Mouse (Mus musculus): ENCODE results near the gene Thrsp.
A peak's percentile ranks its signal among the peaks of the same experiment; 100 is the strongest.
"Not testable (repeated sequence)": the region's sequence is repeated elsewhere in the genome, so short reads cannot be mapped to it uniquely, and the experiment has no call there.

Thrsp gene

DNA sequence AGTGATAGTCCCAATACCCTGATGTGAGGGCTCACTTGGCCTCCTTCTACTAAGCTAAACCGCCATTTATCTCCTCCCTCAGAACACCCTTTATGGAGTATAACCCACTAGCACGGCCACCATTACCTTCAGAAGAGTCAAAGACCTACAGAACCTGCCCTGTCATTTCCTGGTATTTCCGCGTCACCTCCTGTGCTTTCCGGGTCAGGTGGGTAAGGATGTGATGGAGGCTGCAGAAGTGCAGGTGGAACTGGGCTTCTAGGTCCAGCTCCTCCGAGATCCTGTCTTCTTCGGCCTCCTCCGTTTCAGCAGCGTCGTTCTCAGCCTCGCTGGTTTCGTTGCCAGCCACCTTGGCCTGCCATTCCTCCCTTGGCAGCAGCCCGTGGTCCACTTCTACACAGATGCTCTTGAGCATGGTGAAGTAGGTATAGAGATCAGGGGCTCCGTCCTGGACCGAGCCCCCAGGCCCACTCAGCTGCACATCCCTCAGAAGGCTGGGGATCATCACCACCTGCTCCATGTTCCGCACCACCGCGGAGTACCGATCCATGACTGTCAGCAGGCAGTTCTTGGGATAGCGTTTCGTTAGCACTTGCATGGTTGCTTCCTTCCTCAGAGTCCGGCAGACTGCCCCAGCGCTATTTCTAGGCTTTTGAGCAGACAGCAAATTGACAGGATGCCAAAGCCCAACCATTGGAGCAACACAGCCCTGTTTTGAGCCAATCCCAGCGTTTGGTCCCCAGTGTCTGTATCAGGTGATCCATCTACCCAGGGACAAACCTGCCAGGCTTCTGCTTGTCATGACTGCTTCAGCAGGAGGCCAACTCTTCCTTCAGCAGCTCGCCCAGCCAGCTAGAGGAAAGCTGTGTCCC, at the start of gene Thrsp:
Thrsp (minus strand) TSS at position 825 of the 872 bp plus-strand sequence.
- DNase-seq, result no peak

DNA sequence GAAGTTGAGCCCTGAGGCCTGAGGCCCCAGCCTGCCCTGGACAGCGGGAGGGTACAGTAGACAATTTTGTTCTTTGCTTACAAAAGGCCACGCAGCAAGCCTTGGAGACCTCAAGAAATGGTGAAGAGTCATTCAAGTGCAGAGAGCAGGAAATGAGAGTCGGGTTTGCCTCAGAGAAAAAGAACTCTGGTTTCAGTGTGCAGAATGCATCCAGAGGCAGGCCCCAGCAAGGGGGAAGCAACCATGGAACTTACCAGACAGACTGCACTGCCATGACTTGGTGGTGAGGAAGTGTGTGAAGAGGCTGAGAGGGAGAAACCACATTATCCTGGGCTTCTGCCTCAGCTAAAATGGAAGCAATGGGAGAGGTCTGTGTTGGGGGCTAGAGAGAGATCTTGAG, 38.0 kb upstream of the Thrsp start:
- DNase-seq, result no peak

DNA sequence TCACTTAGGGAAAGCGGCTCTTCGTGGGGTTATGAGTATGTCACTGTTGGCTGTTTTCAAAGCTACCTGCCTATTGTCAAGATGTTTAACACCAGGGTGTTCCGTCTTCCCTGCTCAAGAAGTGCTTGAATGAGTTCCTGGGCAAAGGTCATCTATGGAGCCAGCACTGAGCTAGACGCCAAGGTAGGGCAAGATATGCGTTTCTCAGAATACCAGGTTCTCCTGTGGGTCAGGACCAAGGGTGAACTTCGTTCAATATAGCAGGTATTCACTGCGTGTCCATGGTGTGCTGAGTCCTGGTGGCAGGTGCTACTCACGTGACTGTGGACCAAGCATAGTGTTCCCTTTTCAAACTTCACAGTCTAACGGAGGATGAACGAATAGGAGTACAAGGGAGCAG, 37.3 kb upstream of the Thrsp start:
- no peak for DNase-seq

DNA sequence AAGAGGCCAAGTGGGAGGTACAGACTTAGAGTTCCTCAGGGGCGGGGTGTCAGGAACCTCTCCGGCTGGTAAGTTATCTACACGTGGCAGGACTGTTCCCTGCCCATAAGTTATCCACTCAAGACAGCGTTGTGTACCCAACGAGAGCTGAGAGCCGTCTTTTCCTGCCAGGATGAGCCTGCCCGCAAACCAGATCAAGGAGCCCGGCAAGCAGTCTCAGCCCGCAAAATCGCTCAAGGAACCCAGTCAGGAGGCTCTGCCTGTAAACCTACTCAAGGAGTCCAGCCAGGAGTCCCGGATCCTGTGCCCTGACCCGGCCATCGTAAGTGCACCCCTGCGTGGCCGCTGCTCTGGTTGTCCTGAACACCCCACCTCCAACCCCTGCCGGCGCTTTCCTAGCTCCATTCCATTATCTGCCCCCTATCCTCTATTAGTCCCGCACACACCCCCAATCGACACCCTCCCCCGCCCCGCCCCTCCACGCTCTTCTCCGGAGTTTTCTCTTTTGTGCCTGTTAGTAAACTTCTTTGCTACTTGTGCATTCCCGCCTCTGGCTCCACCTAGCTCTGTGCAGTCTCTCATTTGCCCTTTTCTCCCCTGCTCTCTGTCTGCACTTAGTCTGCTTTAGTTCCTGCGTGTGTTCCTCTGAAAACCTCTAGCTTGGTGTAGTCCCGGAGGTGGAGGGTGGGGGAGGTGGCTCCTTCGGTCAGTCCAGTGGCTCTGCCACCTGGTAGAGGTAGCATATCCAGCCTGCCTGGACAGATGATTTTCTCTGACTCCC, 35.8 kb upstream of the Thrsp start:
- DNase-seq, result peak; percentile 21 to 22

DNA sequence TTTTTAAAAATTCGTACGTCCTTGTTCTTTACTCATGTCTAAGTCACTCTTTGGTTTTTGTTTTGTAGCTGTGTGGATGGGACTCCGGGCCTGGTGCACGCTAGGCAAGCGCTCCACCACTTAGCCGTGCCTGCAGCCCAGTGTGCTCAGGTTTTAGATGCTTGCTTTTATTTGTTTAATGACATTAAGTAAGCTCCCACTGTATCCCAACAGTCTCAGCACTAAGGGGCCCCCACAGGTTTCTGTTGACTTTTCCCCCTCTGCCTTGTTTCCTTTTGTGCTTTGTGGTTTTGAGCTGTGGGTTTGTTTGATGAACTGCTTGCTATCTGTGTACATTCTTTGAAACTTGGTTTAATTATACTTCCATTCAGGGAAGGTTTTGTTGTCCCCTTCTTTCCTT, 34.7 kb upstream of the Thrsp start:
- no peak for DNase-seq

DNA sequence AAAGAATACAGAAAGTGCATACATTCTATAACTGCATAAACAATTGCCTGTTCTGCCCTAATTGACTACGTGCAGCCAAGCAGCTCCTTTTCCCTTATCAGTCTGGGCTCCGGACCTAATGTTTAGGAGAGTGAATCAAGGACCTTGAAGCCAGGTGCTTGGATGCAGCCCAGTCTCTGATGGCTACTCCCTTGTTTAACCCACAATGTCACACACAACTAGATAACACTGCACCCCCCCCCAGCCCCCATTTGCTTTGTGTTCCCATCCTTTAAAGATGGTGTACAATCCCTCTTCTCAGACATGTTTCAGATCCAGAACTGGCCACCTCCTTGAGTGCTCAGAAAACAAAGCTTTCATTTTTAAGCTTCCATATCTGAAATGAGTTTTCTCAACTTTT, 33.5 kb upstream of the Thrsp start, which contains the start of gene Kctd14:
Kctd14 (plus strand) TSS at position 301 of the 400 bp plus-strand sequence.
- not testable (repeated sequence) for DNase-seq

DNA sequence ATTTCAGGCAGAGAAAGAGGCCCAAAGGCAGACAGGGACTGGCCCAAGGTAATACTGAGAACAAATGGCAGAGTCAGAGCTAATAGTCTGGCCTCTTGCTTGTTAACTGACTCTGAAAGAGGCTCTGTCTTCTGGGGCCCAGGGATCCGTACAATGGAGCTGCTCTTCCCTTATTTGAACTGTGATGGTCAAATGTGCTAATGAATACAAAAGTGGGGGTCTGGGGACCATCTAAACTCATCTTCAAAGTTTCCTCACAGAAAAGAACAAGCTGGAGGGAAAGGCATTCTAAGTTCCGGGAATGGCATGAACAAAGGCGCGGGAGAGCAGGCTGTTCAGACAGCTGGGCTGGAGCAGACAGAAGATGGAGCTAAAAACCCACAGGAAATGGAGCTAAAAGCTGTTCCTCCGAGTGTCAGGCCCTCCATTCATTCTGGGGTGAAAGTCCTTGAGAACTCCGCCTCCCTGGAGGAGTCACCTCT, 29.6 kb upstream of the Thrsp start:
- no peak for DNase-seq

DNA sequence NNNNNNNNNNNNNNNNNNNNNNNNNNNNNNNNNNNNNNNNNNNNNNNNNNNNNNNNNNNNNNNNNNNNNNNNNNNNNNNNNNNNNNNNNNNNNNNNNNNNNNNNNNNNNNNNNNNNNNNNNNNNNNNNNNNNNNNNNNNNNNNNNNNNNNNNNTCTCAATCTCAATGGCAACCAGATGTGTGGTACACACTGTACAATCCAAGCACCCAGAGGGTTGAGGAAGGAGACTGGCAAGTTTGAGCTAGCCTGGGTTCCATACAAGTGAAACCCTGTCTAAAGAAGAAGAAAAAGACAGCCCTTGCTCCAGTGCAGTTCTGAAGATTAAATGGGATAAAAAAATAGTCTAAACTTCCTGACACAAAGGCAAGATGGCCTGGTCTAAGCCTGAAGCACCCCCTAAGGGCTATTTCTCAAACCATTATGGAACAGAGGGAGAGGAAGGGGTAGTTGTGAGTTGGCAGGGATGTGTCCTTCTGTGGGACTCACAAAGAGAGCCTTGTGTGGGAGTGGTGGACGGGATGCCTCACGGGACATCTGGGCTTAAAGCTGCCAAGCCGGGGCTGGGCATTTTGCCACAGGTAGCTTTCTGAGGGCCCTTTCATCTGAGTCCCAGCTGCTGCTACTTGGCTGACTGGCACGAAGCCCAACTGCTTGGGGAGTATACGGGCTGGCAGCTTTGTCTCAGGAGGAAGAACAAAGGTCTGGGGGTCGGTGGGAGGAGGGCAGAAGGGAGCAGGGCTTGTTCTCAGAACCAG, 28.8 kb upstream of the Thrsp start:
- DNase-seq, result peak; percentile 30 to 53

DNA sequence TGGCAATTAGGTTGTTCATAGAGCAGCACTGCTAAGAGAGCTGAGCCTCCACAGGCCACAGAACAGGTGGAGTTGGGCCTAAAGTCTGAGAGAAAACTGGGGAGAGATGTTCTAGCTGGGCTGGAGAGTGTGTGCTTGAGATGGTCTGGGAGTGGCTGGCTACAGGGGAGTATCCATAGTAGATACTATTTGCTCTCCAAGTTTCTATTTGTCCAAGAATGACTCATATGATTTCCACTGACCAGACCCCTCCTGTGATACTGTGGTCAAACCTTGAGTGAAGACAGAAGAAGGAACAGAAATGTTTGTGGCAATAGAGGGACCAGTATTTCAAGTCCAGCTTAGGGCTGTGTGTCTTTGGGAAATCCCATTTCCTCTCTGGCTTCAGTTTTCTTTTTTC, 21.5 kb upstream of the Thrsp start:
- DNase-seq, result no peak

DNA sequence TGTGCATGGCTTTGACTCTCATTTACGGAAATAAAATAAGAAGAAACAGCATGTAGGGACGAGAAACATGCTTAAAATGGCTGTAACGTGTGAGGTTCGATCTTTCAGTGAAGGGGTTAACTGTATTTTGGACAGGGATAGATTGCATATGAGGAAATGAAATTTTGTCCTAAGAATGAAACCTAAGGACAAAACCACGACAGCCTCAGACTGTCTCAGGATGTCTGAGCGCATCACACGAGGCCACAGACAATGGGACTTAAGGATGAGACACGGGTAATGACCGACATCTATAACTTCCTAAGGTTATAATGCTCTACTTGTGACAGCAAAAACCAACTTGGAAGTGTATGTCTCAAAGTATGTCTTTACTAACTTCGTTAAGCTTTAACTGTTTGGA, 17.0 kb upstream of the Thrsp start:
- DNase-seq, result no peak

DNA sequence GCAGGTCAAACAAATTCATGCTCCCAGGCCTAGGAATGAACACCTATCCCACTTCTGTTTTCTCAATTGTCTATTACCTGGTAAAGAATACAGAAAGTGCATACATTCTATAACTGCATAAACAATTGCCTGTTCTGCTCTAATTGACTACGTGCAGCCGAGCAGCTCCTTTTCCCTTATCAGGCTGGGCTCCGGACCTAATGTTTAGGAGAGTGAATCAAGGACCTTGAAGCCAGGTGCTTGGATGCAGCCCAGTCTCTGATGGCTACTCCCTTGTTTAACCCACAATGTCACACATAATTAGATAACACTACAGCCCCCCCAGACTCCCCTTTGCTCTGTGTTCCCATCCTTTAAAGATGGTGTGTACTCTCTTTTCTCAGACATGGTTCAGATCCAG, 16.0 kb upstream of the Thrsp start:
- not testable (repeated sequence) for DNase-seq

DNA sequence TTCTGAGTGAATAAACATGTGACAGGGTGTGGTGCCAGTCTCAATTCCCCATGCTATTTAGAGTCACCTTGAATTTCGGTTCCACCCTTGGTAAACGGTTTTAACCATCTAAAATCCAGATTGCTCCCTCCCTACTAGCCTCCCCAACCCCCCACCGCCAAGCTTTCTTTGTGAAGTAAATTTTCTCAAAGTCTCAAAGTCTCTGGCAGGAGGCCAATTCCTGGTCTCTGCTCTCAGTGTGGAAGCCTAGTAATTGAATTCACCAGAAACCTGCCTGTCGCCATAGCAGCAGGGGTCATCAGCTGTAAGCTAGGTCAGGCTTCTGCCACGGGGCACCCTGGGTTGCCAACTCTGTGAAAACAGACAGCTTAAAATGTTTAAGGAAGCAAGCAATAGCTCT, 12.2 kb upstream of the Thrsp start:
- no peak for DNase-seq

DNA sequence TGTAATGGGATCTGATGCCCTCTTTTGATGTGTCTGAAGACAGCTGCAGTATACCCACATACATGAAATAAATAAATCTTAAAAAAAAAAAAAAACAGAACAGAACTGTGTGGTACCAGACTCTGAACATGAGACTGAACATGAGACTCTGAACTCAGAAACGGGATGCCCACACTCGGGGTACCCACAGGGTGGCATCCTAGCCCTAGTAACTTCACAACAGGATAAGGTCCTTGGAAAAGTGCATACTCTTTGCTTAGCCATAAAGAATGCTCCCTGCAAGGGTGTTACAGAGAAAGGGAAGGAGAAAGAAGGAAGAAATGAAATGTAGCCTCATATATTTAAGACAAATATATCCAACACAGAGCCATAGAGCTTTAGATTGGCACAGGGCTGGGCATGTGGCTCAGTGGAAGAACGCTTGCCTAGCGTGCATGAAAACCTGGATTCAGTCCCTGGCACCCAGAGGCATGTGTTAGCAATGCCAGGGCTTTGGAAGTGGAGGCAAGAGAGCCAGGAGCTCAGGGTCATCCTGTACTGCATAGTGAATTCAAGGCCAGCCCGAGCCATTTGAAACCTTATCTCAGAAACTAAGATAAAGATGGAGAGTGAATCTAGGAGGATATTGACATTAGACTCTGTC, 10.4 kb upstream of the Thrsp start:
- no peak for DNase-seq

DNA sequence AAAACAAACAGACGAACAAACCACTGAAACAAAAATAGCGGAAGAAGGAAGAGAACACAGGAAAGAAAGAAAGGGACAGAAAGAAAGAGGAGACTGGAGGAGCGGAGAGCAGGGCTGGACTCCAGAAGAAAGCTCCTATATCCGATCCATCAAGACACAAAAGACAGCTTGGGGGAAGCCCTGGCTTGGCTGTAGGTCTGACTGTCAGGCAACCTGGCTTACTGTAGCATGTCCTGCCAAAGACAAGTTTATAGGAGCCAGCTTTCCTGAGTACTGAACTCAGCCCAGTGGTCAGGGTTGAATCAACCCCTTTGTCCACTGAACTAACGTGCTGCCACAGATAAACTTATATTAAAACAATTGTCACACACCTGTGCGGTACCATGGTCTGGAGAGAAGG, 9.8 kb upstream of the Thrsp start:
- no peak for DNase-seq

DNA sequence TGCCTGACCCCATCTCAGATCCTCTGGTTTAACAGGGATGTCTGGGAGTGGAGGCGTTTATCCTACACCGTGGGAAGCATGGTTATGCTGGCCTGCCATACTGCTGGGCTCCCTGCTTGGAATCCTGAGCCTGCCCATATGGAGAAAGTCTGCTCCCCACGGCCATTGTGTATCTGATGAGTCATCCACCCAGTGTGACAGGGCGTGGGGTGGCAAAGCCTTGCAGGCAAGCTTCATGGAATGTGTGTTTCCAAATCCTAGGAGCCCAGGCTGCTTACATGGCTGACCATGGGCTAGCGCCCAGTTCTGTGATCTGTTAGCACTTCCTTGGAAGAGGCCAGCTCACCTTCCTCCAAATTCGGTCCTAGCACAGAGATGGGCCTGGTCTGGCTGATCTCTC, 9.0 kb upstream of the Thrsp start:
- DNase-seq, result no peak

DNA sequence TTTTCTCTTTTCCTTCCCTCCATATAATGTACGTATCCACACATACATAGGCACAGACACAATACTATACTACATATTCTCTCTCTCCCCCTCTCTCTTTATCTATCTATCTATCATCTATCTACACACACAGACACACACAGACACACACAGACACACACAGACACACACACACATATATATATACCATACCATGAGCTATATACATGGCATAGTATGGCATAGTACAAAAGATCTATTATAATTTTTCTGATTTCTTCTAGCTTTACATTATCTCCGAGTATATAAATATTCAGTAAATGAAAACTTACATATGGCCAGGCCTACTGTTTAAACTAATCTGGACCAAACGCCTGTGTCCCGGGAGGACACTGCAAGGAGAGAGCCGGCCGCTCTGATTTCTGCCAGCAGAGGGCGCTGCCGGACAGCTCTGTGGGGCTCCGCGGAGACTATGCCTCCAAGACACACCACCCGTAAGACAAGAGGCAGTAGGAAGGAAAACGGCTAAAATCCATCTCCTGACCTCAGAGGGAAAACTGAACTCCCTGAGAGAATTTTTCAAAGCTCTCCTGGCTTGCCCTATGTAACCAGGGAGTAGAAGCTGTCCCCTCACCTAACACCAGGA, 7.2 kb upstream of the Thrsp start:
- DNase-seq, result peak; percentile 73 to 80

DNA sequence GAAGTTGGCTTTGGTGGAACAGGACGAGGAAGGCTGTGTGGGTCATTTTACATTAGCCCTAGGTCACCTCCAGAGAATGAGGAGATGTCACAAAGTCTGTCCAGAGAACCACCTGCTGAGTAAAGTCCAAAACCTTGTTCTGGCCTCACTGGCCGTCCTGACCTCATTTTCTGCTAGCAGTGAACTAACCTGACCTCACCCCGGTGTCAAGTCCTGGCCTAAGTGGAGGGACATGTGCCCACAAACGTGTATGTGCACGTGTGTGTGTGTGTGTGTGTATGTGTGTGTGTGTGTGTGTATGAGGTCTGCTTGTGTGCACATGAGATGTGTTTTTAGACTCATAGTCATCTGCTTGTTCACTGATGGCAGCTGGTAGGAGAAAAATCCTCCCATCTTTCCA, 6.2 kb upstream of the Thrsp start:
- DNase-seq, result no peak

DNA sequence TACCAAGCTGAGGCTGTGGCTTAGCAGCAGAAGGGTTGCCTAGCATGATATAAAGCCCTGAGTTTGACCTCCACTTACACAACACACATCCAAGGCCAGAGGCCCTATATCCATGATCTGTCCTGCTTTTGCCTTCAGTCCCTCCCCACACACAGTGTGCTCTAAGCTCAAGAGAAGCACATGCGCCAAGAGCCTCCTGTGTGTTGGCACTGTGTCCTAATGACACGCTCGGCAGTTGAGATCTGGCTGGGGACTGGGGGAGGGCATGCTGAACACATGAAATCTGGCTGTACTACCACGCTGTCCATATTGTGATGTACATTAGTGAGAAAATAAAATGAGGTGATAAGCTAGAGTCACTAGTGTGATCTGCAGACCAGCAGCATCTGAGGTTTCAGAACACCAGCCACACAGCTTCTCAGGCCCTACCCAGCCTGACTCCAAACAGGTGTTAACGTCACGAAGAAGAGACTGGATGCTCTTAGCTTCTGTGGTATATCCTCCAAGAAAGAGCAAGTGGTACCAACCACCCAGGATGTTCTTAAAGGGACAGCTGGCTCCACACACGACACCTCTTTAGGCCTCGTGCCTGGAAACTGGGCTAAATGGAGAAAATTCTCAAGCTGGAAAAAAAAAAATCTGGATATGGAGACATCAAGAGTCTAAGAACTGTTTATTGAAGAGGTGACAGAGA, 3.6 kb upstream of the Thrsp start:
- no peak for DNase-seq

DNA sequence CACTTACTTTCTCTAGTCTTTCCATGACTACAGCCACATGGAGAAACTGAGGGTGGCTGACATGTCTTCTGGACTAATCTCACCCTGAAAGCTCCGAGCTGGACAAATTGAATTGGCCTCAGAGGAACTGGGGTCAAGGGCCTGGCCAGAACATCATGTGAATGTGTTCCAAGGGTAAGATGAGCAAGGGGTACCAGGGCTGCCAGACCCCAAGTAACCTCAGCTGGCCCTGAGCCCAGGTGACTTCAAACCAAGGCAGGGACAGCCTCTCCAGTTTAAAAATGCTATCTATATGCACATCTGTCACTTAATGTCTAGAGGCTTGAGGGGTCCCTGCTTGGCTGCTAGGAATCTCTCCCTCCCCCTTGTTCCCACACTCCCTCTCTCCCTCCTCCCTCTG, 2.9 kb upstream of the Thrsp start:
- DNase-seq, result no peak

DNA sequence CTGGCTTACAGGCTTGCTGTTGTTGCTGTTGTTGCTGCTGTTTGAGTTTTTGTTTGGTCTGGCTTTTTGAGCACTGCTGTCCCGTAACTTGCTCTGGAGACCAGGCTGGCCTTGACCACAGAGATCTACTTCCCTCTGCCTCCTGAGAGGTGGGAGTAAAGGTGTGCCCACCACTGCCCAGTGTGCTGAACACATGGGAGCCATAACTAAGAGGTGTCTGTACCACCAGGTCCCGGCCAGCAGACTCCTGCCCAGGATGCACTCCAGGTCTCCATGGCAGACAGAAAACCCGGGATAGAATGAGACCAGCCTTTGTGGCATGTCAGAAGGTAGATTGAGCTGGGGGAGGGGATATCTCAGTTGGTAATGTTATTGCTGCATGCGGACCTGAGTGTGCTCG, 1.6 kb upstream of the Thrsp start:
- DNase-seq, result no peak

DNA sequence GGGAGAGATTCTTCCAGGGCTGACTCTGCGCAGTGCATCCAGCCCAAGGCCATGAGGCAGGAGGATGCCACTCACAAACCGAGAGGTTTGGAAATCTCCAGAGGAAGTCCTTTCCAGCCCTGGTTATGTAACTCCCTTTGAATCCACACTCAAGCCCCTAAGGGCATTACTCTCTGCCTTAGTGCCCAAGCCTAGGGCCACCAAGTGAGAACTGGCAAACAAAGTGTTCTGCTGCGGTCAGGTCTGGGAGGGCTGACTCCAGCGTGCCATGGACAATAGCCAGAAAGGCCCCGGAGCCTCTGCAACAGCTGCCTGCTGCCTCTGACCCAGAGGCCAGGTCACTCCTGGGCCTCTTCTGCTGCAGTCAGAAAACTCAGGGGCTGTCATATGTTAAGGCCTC, 1.2 kb upstream of the Thrsp start:
- no peak for DNase-seq

DNA sequence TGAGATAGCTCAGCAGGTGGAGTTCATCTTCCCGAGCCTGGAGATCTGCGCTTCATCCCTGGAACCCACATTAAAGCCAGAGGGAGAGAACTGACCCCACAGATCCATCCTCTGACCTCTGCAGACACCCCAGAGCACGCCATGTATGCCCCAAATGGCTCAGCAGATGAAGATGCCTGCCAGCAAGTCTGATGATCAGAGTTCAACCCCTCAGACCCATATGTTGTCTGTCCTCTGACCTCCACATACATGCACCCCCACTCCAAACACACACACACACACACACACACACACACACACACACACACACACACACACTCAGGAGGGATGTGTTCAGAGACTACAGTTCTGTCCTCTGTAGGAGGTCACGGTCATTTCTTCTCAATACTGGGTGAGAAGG, 1.1 kb downstream of the Thrsp start:
- DNase-seq, result no peak

Measured in thymus, postnatal 36 days (tissue).